Mouse (Mus musculus) cerebellum, adult 2 months (tissue): ENCODE data around the gene Ddx23.

Source experiments
- CTCF ChIP-seq: fragments of 200-500 bp; IDR thresholded peaks from 2 replicates; pipeline ENCODE4 v1.5.1; 2011; ENCODE audit warnings: low read depth, mild to moderate bottlenecking, control low read depth, low read length, moderate library complexity, borderline replicate concordance; ENCODE audit not compliant: insufficient read depth
- POLR2A ChIP-seq: fragments of 200-500 bp; IDR thresholded peaks from 2 replicates; pipeline ENCODE4 v1.6.1; 2011; ENCODE audit warnings: low read length, control low read depth, borderline replicate concordance; ENCODE audit not compliant: insufficient read depth

DNA sequence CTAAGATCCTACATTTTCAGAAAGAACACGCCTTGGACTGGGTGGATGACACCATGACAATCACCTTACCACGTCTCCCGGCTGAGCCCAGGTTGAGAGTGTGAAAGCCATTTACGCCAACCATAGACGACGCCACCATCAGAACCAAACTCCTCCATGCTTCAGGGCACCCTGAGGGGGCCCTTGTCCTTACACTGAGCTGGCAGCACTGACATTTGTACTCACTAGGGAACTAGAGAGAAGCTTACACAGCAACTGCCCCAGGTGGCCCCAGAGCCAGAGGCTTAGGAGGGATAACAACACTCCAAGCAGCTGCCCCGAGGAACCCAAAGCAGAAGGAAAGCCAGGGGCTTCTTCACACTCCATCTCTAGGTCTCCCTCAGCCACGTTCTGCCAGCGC is 56.0 kb downstream of the Ddx23 start:
- TF ChIP-seq POLR2A: no peak
- TF ChIP-seq CTCF: no peak
